Mouse (Mus musculus): ENCODE measurements around the gene Tsen54.
A peak's percentile ranks its signal among the peaks of the same experiment; 100 is the strongest.

Tsen54 gene

GRCm38 (mm10) chr11:115814605-115815450 is at the start of gene Tsen54:
Gene Tsen54 (plus strand): TSS chr11:115814724.
- peak; percentile 93 for DNase-seq

- DNase-seq: peak; percentile 97
These were observed 49.4 kb upstream of the Tsen54 start, which contains the start of gene Tmem94 for GRCm38 (mm10) chr11:115765103-115765606. Gene Tmem94 (plus strand): TSS chr11:115765433.

- DNase-seq: no peak
These were observed 48.9 kb upstream of the Tsen54 start for GRCm38 (mm10) chr11:115765607-115766141.

GRCm38 (mm10) chr11:115766356-115766943 is 48.1 kb upstream of the Tsen54 start:
- DNase-seq: peak; percentile 56

GRCm38 (mm10) chr11:115766981-115767380 is 47.5 kb upstream of the Tsen54 start:
- peak; percentile 76 for DNase-seq

- no peak for DNase-seq
These were observed 45.6 kb upstream of the Tsen54 start for GRCm38 (mm10) chr11:115768896-115769295.

- no peak for DNase-seq
These were observed 39.9 kb upstream of the Tsen54 start for GRCm38 (mm10) chr11:115774653-115775052.

GRCm38 (mm10) chr11:115775821-115776665 is 38.5 kb upstream of the Tsen54 start:
- DNase-seq: peak; percentile 72

GRCm38 (mm10) chr11:115776954-115777353 is 37.6 kb upstream of the Tsen54 start:
- DNase-seq: no peak

- DNase-seq: no peak
These were observed 36.8 kb upstream of the Tsen54 start for GRCm38 (mm10) chr11:115777487-115778335.

GRCm38 (mm10) chr11:115779038-115779571 is 35.4 kb upstream of the Tsen54 start:
- peak; percentile 95 for DNase-seq

GRCm38 (mm10) chr11:115780141-115781070 is 34.1 kb upstream of the Tsen54 start:
- DNase-seq: peak; percentile 71

- DNase-seq: no peak
These were observed 28.1 kb upstream of the Tsen54 start for GRCm38 (mm10) chr11:115786473-115786872.

- DNase-seq: no peak
These were observed 24.7 kb upstream of the Tsen54 start for GRCm38 (mm10) chr11:115789787-115790186.

- no peak for DNase-seq
These were observed 22.6 kb upstream of the Tsen54 start for GRCm38 (mm10) chr11:115791919-115792318.

- no peak for DNase-seq
These were observed 22.2 kb upstream of the Tsen54 start for GRCm38 (mm10) chr11:115792353-115792752.

- no peak for DNase-seq
These were observed 17.6 kb upstream of the Tsen54 start for GRCm38 (mm10) chr11:115796898-115797297.

GRCm38 (mm10) chr11:115797665-115798064 is 16.9 kb upstream of the Tsen54 start:
- no peak for DNase-seq

- no peak for DNase-seq
These were observed 13.5 kb upstream of the Tsen54 start for GRCm38 (mm10) chr11:115800981-115801380.

GRCm38 (mm10) chr11:115803072-115803709 is 11.3 kb upstream of the Tsen54 start:
- DNase-seq: no peak

All from kidney, postnatal 14 days (tissue).